Mouse (Mus musculus): ENCODE measurements around the gene Tsx.

- TF ChIP-seq MAFK (IDR thresholded peaks at IDR 0.05; ENCODE audit: insufficient read depth, low read depth, low read length) (no peak), CHD2 (IDR thresholded peaks at IDR 0.05; ENCODE audit: low read depth, low read length) (no peak), ZC3H11A (IDR thresholded peaks at IDR 0.05; ENCODE audit: borderline replicate concordance, low read depth, low read length) (no peak), HCFC1 (IDR thresholded peaks at IDR 0.05; ENCODE audit: borderline replicate concordance, insufficient read depth, low read length) (no peak)
Observed at GRCm38 (mm10) chrX:103452815-103453214, 38.5 kb downstream of the Tsx start.
